ENCODE assay signal across 15 mouse cellular contexts in the genomic region with DNA sequence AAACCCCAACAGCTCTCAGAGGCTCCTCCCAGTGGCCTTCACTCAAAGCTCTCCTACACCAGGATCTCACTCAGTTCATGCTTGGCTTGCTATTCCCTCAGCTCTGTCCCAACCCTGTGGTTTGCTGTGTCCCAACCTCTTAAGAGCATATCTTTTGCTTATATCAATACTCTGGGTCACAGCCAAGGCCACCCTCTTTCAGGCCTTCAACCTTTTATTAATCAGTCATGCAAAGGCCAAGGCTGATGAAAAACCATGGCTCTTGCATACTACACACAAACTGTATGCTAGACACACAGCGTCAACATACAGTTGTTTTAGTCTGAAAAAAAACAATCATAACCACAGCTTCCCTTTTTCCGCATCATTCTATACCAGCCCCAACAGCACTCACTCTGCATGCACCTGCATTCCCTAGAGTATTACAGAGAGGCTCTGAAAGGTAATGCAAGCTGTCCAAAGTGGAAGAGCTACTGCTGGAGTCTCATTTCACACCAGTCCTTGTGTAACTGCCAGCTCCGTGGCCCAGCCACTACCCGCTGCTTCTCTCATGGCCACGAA. TPM values are rescaled to one million over a fixed set of nuclear protein-coding genes. Genes with fewer than 3 reads are reported as not detected.
DNase-seq lines count a peak whose midpoint lies in the region; ATAC-seq and TF ChIP-seq lines count a peak whose summit lies in the region.
"Had no signal": no experiment of that assay in that cellular context is flagged by ENCODE, and none has a peak within 500 bp of the region (broad histone marks: within the 10 kb centered on the region; RNA-seq: fewer than 3 reads in every experiment).

No protein-coding gene starts in this region.

- 0 out of 2 replicates have a peak, but pooled peaks have one; percentile 43 for ATAC-seq in stomach, embryonic 15.5 days (ENCODE audit: insufficient read depth, low FRiP score, low read depth)
- no peak for ATAC-seq in stomach, postnatal 0 days (ENCODE audit: low FRiP score, low TSS enrichment)
- peak; percentile 76 for ATAC-seq in granulocyte monocyte progenitor cell, adult 5-6 weeks (replicated peaks; ENCODE audit: poor library complexity, severe bottlenecking)
- ATAC-seq in erythroid progenitor cell, adult 5-6 weeks (replicated peaks; ENCODE audit: low FRiP score, poor library complexity, severe bottlenecking) = no peak
- no peak for ATAC-seq in midbrain, embryonic 13.5 days
- ATAC-seq: hindbrain, postnatal 0 days; midbrain, embryonic 16.5 days had no signal

- WGBS in stomach, embryonic 15.5 days = 83% methylated on average over 5 of the region's 5 CpGs
- 88% methylated on average over 5 of the region's 5 CpGs for WGBS in stomach, postnatal 0 days
- 90% methylated on average over 5 of the region's 5 CpGs for WGBS in midbrain, embryonic 13.5 days

- peaks cover 11% of the 10 kb centered on the region for H3K4me1 ChIP-seq in stomach, embryonic 15.5 days
- no peaks in the 10 kb centered on the region for H3K4me1 ChIP-seq in stomach, postnatal 0 days (replicated peaks; ENCODE audit: control insufficient read depth, insufficient read depth)
- peaks cover 7% of the 10 kb centered on the region for H3K4me1 ChIP-seq in midbrain, embryonic 13.5 days (replicated peaks)

- H3K27ac ChIP-seq in gastrocnemius, adult 2 months = no peak overlapping the region
- no peak overlapping the region for H3K27ac ChIP-seq in stomach, embryonic 15.5 days
- H3K27ac ChIP-seq in stomach, postnatal 0 days (replicated peaks) = no peak overlapping the region
- H3K27ac ChIP-seq in midbrain, embryonic 13.5 days = no peak overlapping the region
- H3K27ac ChIP-seq: hindbrain, postnatal 0 days; neural tube, embryonic 12.5 days had no signal

- no peaks in the 10 kb centered on the region for H3K9me3 ChIP-seq in stomach, embryonic 15.5 days
- H3K9me3 ChIP-seq in stomach, postnatal 0 days (ENCODE audit: control insufficient read depth, low read length) = no peaks in the 10 kb centered on the region
- no peaks in the 10 kb centered on the region for H3K9me3 ChIP-seq in midbrain, embryonic 13.5 days
- H3K9me3 ChIP-seq: G1E; neural tube, embryonic 12.5 days had no signal

- TF ChIP-seq CTCF in gastrocnemius, adult 2 months (IDR thresholded peaks at IDR 0.05) = no peak
- no peak for TF ChIP-seq CTCF in stomach, postnatal 0 days (IDR thresholded peaks at IDR 0.05; ENCODE audit: low read depth)

- H3K27me3 ChIP-seq in stomach, embryonic 15.5 days (replicated peaks) = no peaks in the 10 kb centered on the region
- no peaks in the 10 kb centered on the region for H3K27me3 ChIP-seq in stomach, postnatal 0 days (ENCODE audit: control insufficient read depth, insufficient read depth, low read length)
- no peaks in the 10 kb centered on the region for H3K27me3 ChIP-seq in midbrain, embryonic 13.5 days
- H3K27me3 ChIP-seq: neural tube, embryonic 12.5 days had no signal

- peak; percentile 52 for DNase-seq in gastrocnemius, adult 2 months
- no peak for DNase-seq in gastrocnemius, postnatal 36 days
- no peak for DNase-seq in stomach, postnatal 0 days (ENCODE audit: low spot score)
- DNase-seq in cerebellum, postnatal 25 days = no peak
- DNase-seq: cerebellum, adult 9-10 months; thymus, postnatal 36 days had no signal

- intact Hi-C loops in gastrocnemius, adult 2 months (cut with DNase I) = no loop called here
- intact Hi-C loops in gastrocnemius, postnatal 36 days (cut with DNase I) = no loop called here

- H3K4me3 ChIP-seq in gastrocnemius, adult 2 months = no peak overlapping the region
- H3K4me3 ChIP-seq in stomach, embryonic 15.5 days (replicated peaks) = no peak overlapping the region
- no peak overlapping the region for H3K4me3 ChIP-seq in stomach, postnatal 0 days (ENCODE audit: low read depth, low read length)
- H3K4me3 ChIP-seq in midbrain, embryonic 13.5 days (replicated peaks) = no peak overlapping the region
- H3K4me3 ChIP-seq: neural tube, embryonic 12.5 days had no signal

- no peaks in the 10 kb centered on the region for H3K36me3 ChIP-seq in stomach, embryonic 15.5 days
- no peaks in the 10 kb centered on the region for H3K36me3 ChIP-seq in stomach, postnatal 0 days (ENCODE audit: control insufficient read depth, insufficient read depth, low read length)
- no peaks in the 10 kb centered on the region for H3K36me3 ChIP-seq in midbrain, embryonic 13.5 days
- H3K36me3 ChIP-seq: G1E; neural tube, embryonic 12.5 days had no signal

- TF ChIP-seq EP300 in stomach, postnatal 0 days (optimal IDR thresholded peaks at IDR 0.05) = no peak

- H3K9ac ChIP-seq in stomach, embryonic 15.5 days = no peak overlapping the region
- no peak overlapping the region for H3K9ac ChIP-seq in stomach, postnatal 0 days (ENCODE audit: low read length)
- no peak overlapping the region; the same call in 1 of the 2 replicates for H3K9ac ChIP-seq in midbrain, embryonic 13.5 days (replicated peaks)
- H3K9ac ChIP-seq: neural tube, embryonic 12.5 days had no signal

- no peak overlapping the region for H3K4me2 ChIP-seq in stomach, embryonic 15.5 days
- no peak overlapping the region for H3K4me2 ChIP-seq in stomach, postnatal 0 days (replicated peaks; ENCODE audit: low read depth)
- no peak overlapping the region for H3K4me2 ChIP-seq in midbrain, embryonic 13.5 days (replicated peaks)
- H3K4me2 ChIP-seq: neural tube, embryonic 12.5 days had no signal

RNA-seq across cellular contexts. Expression of gene Strbp, which starts 27.7 kb away (rescaled TPM):
- total RNA-seq in gastrocnemius, adult 2 months (2021) = 10 to 100 TPM; 20.1 to 22.4 TPM
- total RNA-seq in gastrocnemius, postnatal 36 days (2021) = 10 to 100 TPM; 19.2 to 20.7 TPM
- polyA plus RNA-seq in stomach, embryonic 15.5 days (2015; fragmentation: Nextera tagmentation; extraction: Ambion mirVana) = 28.8 and 30.6 TPM in 2 replicates
- 27.5 and 29.2 TPM in 2 replicates for polyA plus RNA-seq in stomach, postnatal 0 days (2015; fragmentation: Nextera tagmentation; extraction: Ambion mirVana)
- 33.8 and 45.5 TPM in 2 replicates for total RNA-seq in granulocyte monocyte progenitor cell, adult 5-6 weeks (2014; fragmentation: Nextera tagmentation)
- total RNA-seq in granulocyte monocyte progenitor cell, adult 5-6 weeks (2017) = 63.0 and 67.5 TPM in 2 replicates
- 27.2 and 33.2 TPM in 2 replicates for total RNA-seq in erythroid progenitor cell, adult 5-6 weeks (2015; ENCODE audit: low replicate concordance)
- total RNA-seq in erythroid progenitor cell, adult 5-6 weeks (2017; ENCODE audit: low replicate concordance) = 17.4 and 30.9 TPM in 2 replicates
- polyA plus RNA-seq in midbrain, embryonic 13.5 days (2015; fragmentation: Nextera tagmentation; extraction: Ambion mirVana) = 118 and 123 TPM in 2 replicates

RNA-seq across cellular contexts. Expression of gene Crb2, which starts 44.7 kb away (rescaled TPM):
- not detected for total RNA-seq in gastrocnemius, adult 2 months (2021)
- under 1 TPM; 0.07 to 0.28 TPM for total RNA-seq in gastrocnemius, postnatal 36 days (2021)
- 1.8 and 2.0 TPM in 2 replicates for polyA plus RNA-seq in stomach, embryonic 15.5 days (2015; fragmentation: Nextera tagmentation; extraction: Ambion mirVana)
- 0.47 and 0.74 TPM in 2 replicates for polyA plus RNA-seq in stomach, postnatal 0 days (2015; fragmentation: Nextera tagmentation; extraction: Ambion mirVana)
- not detected in 2 replicates for total RNA-seq in granulocyte monocyte progenitor cell, adult 5-6 weeks (2014; fragmentation: Nextera tagmentation)
- total RNA-seq in granulocyte monocyte progenitor cell, adult 5-6 weeks (2017) = not detected in 2 replicates
- total RNA-seq in erythroid progenitor cell, adult 5-6 weeks (2015; ENCODE audit: low replicate concordance) = not detected in 2 replicates
- not detected in 2 replicates for total RNA-seq in erythroid progenitor cell, adult 5-6 weeks (2017; ENCODE audit: low replicate concordance)
- 8.5 and 10.3 TPM in 2 replicates for polyA plus RNA-seq in midbrain, embryonic 13.5 days (2015; fragmentation: Nextera tagmentation; extraction: Ambion mirVana)
- total RNA-seq: liver, adult 2 months had no signal
- polyA plus RNA-seq: G1E had no signal

Comparison
In these comparisons a context has a peak if more than half of its experiments do, and no peak if none do; other contexts are left out.
1. ATAC-seq: peak in stomach, embryonic 15.5 days (single experiment) and granulocyte monocyte progenitor cell, adult 5-6 weeks (single experiment); none in stomach, postnatal 0 days (single experiment), erythroid progenitor cell, adult 5-6 weeks (single experiment) and midbrain, embryonic 13.5 days (single experiment).